Mouse (Mus musculus): ENCODE results near the gene Eif2d.

- TF ChIP-seq CTCF (IDR thresholded peaks at IDR 0.05; ENCODE audit: control insufficient read depth, insufficient read depth, insufficient read length) (no peak), USF1 (IDR thresholded peaks at IDR 0.05; ENCODE audit: low read depth) (no peak)
Observed at GRCm38 (mm10) chr1:131138191-131139016, 14.6 kb upstream of the Eif2d start, which contains the start of gene Dyrk3.

Measured in C2C12 (cell line).